ENCODE assay signal across 11 mouse cellular contexts in genomic region chr16:72614898-72615297, GRCm38 (mm10).
DNase-seq lines count a peak whose midpoint lies in the region; ATAC-seq and TF ChIP-seq lines count a peak whose summit lies in the region.
"Had no signal": no experiment of that assay in that cellular context is flagged by ENCODE, and none has a peak within 500 bp of the region (broad histone marks: within the 10 kb centered on the region; RNA-seq: fewer than 3 reads in every experiment).

No protein-coding gene starts in this region.

- no peak overlapping the region for H3K27ac ChIP-seq in heart, postnatal 0 days (ENCODE audit: low read depth)
- H3K27ac ChIP-seq in limb, embryonic 13.5 days = no peak overlapping the region
- H3K27ac ChIP-seq: neural tube, embryonic 13.5 days had no signal

- H3K4me2 ChIP-seq in heart, postnatal 0 days (ENCODE audit: low read depth, low read length) = no peak overlapping the region
- no peak overlapping the region for H3K4me2 ChIP-seq in limb, embryonic 13.5 days (replicated peaks)
- H3K4me2 ChIP-seq: neural tube, embryonic 13.5 days had no signal

- no peaks in the 10 kb centered on the region for H3K9me3 ChIP-seq in heart, postnatal 0 days (replicated peaks; ENCODE audit: control insufficient read depth, low read length)
- no peaks in the 10 kb centered on the region for H3K9me3 ChIP-seq in limb, embryonic 13.5 days
- H3K9me3 ChIP-seq: neural tube, embryonic 13.5 days had no signal

- H3K36me3 ChIP-seq in heart, postnatal 0 days (replicated peaks; ENCODE audit: control insufficient read depth, insufficient read depth, low read length) = no peaks in the 10 kb centered on the region
- H3K36me3 ChIP-seq in limb, embryonic 13.5 days = no peaks in the 10 kb centered on the region
- H3K36me3 ChIP-seq: neural tube, embryonic 13.5 days had no signal

- no peak overlapping the region for H3K9ac ChIP-seq in heart, postnatal 0 days (replicated peaks; ENCODE audit: low read depth, low read length)
- no peak overlapping the region for H3K9ac ChIP-seq in limb, embryonic 13.5 days
- H3K9ac ChIP-seq: neural tube, embryonic 13.5 days had no signal

- DNase-seq in heart, postnatal 0 days (ENCODE audit: low spot score) = peak; percentile 30
- no peak for DNase-seq in heart, postnatal 4 days
- DNase-seq in 416B (ENCODE audit: low read depth) = peak; percentile 33
- DNase-seq in R1 (ENCODE audit: low read depth, low spot score) = peak; percentile 23
- DNase-seq in heart, adult 11 months = no peak
- no peak for DNase-seq in testis, postnatal 10 days (ENCODE audit: low spot score)
- DNase-seq: gastrocnemius, postnatal 25 days; liver had no signal

- H3K27me3 ChIP-seq in heart, postnatal 0 days (ENCODE audit: control insufficient read depth, insufficient read depth, low read length) = no peaks in the 10 kb centered on the region
- peaks cover 3% of the 10 kb centered on the region; the same call in 1 of the 2 replicates for H3K27me3 ChIP-seq in limb, embryonic 13.5 days
- H3K27me3 ChIP-seq: neural tube, embryonic 13.5 days had no signal

- ATAC-seq in heart, postnatal 0 days (ENCODE audit: insufficient read depth, low read depth) = no peak
- peak; percentile 71; the same call in 1 of the 2 replicates for ATAC-seq in limb, embryonic 13.5 days (ENCODE audit: low FRiP score, low read depth)
- ATAC-seq in megakaryocyte, adult 5-6 weeks (ENCODE audit: poor library complexity, severe bottlenecking) = no peak

- TF ChIP-seq EP300 in heart, postnatal 0 days (IDR thresholded peaks at IDR 0.05; ENCODE audit: low read depth) = no peak

- H3K4me3 ChIP-seq in heart, postnatal 0 days (ENCODE audit: low read depth, low read length) = no peak overlapping the region
- no peak overlapping the region for H3K4me3 ChIP-seq in limb, embryonic 13.5 days
- H3K4me3 ChIP-seq: neural tube, embryonic 13.5 days had no signal

- TF ChIP-seq CTCF in heart, postnatal 0 days (IDR thresholded peaks at IDR 0.05; ENCODE audit: low read depth) = peak; percentile 62

- H3K4me1 ChIP-seq in heart, postnatal 0 days (ENCODE audit: control insufficient read depth, insufficient read depth) = no peaks in the 10 kb centered on the region
- H3K4me1 ChIP-seq in limb, embryonic 13.5 days = no peaks in the 10 kb centered on the region

- 11% methylated on average over 1 of the region's 1 CpGs for WGBS in heart, postnatal 0 days
- 5% methylated on average over 1 of the region's 1 CpGs for WGBS in limb, embryonic 13.5 days

Comparison
In these comparisons a context has a peak if more than half of its experiments do, and no peak if none do; other contexts are left out.
1. DNase-seq: peak in heart, postnatal 0 days (single experiment), 416B (single experiment) and R1 (single experiment); none in heart, postnatal 4 days (single experiment), heart, adult 11 months (single experiment) and testis, postnatal 10 days (single experiment).